Mouse (Mus musculus) neural tube, embryonic 11.5 days (tissue): ENCODE measurements around the gene B3galnt2. TPM values are rescaled to one million over a fixed set of nuclear protein-coding genes. Genes with fewer than 3 reads are reported as not detected.
"Not testable (repeated sequence)": the region's sequence is repeated elsewhere in the genome, so short reads cannot be mapped to it uniquely, and the experiment has no call there.

ENCODE experiments used
- ATAC-seq: fragments of 200-750 bp; cut with Nextera tagmentation; 2 replicates; pipeline ENCODE4 v1.8.0; 2017; ENCODE audit warnings: moderate number of reproducible peaks, mild to moderate bottlenecking, moderate TSS enrichment, moderate library complexity; ENCODE audit not compliant: insufficient read depth, low FRiP score, low TSS enrichment
- DNase-seq: peaks from one replicate; pipeline ENCODE4 v3.0.0-alpha.2; 2015; ENCODE audit warnings: low spot score
- H3K27ac ChIP-seq: fragments of 300-500 bp; sonication (generic); 2 replicates; pipeline ENCODE4 v1.5.1; 2014; ENCODE audit warnings: low read depth, mild to moderate bottlenecking, low read length
- H3K27me3 ChIP-seq: fragments of 300-500 bp; sonication (generic); 2 replicates; pipeline ENCODE4 v1.6.1; 2014; ENCODE audit warnings: mild to moderate bottlenecking, low read length, mixed read lengths; ENCODE audit not compliant: control insufficient read depth, insufficient read depth
- H3K36me3 ChIP-seq: fragments of 300-500 bp; sonication (generic); 2 replicates; pipeline ENCODE4 v1.6.1; 2014; ENCODE audit warnings: mild to moderate bottlenecking, low read length, moderate library complexity, mixed read lengths; ENCODE audit not compliant: control insufficient read depth, insufficient read depth
- H3K4me1 ChIP-seq: fragments of 300-500 bp; sonication (generic); 2 replicates; pipeline ENCODE4 v1.6.1; 2014; ENCODE audit warnings: low read length, mixed read lengths; ENCODE audit not compliant: control insufficient read depth, insufficient read depth
- H3K4me2 ChIP-seq: fragments of 300-500 bp; sonication (generic); 2 replicates; pipeline ENCODE4 v1.6.1; 2014; ENCODE audit warnings: low read depth, mild to moderate bottlenecking, moderate library complexity
- H3K4me3 ChIP-seq: fragments of 300-500 bp; sonication (generic); 2 replicates; pipeline ENCODE4 v1.5.1; 2014; ENCODE audit warnings: low read depth, low read length
- H3K9ac ChIP-seq: fragments of 300-500 bp; sonication (generic); 2 replicates; pipeline ENCODE4 v1.6.1; 2014; ENCODE audit warnings: mild to moderate bottlenecking, low read length
- H3K9me3 ChIP-seq: fragments of 300-500 bp; sonication (generic); 2 replicates; pipeline ENCODE4 v1.6.1; 2016; ENCODE audit warnings: low read length; ENCODE audit not compliant: control insufficient read depth
- WGBS: fragments of 180-500 bp; shearing (Covaris S2); extraction: QIAGEN DNeasy Blood & Tissue Kit; methylation state at CpG from one replicate; pipeline ENCODE4 v1.1.7; 2014; 5-methylcytosine and 5-hydroxymethylcytosine counted together
- polyA plus RNA-seq: library from polyadenylated mRNA; unstranded; fragments of >200 nt; fragmentation: Nextera tagmentation; extraction: Ambion mirVana; gene quantifications from 2 replicates; pipeline ENCODE4 v1.2.1, GENCODE M21; 2014

B3galnt2 gene
- polyA plus RNA-seq, 1 experiment from 2014 or later, result 38.1 TPM

- no peak for DNase-seq
- 93% methylated on average over 4 of the region's 4 CpGs for WGBS
These were observed 6.8 kb downstream of the B3galnt2 start for GRCm38 (mm10) chr13:13961046-13961445.

GRCm38 (mm10) chr13:13965388-13965964 is 11.2 kb downstream of the B3galnt2 start:
- no peak overlapping the region for H3K4me2 ChIP-seq
- WGBS, result 79% methylated on average over 19 of the region's 19 CpGs
- H3K9me3 ChIP-seq, result no peaks in the 10 kb centered on the region
- no peaks in the 10 kb centered on the region for H3K27me3 ChIP-seq
- H3K36me3 ChIP-seq, result no peaks in the 10 kb centered on the region; the same call in 1 of the 2 replicates
- no peaks in the 10 kb centered on the region for H3K4me1 ChIP-seq
- DNase-seq (no peak), ATAC-seq (no peak)
- no peak overlapping the region for H3K9ac ChIP-seq
- no peak overlapping the region for H3K27ac ChIP-seq
- no peak overlapping the region for H3K4me3 ChIP-seq

More at GRCm38 (mm10) chr13:13961046-13961445, 6.8 kb downstream of the B3galnt2 start:
- Histone ChIP-seq H3K27ac (no peak overlapping the region), H3K9me3 (no peaks in the 10 kb centered on the region), H3K36me3 (no peaks in the 10 kb centered on the region; the same call in 1 of the 2 replicates), H3K4me2 (no peak overlapping the region), H3K4me3 (no peak overlapping the region), H3K27me3 (no peaks in the 10 kb centered on the region), H3K9ac (no peak overlapping the region), H3K4me1 (no peaks in the 10 kb centered on the region)
- no peak for ATAC-seq

GRCm38 (mm10) chr13:13966172-13966571 is 11.9 kb downstream of the B3galnt2 start:
- ATAC-seq, result no peak
- Histone ChIP-seq H3K27me3 (no peaks in the 10 kb centered on the region), H3K9me3 (no peaks in the 10 kb centered on the region), H3K4me2 (no peak overlapping the region), H3K27ac (no peak overlapping the region), H3K9ac (no peak overlapping the region), H3K4me3 (no peak overlapping the region), H3K36me3 (peaks cover 2% of the 10 kb centered on the region; the same call in 1 of the 2 replicates), H3K4me1 (no peaks in the 10 kb centered on the region)
- DNase-seq, result no peak
- WGBS, result 90% methylated on average over 4 of the region's 4 CpGs

GRCm38 (mm10) chr13:13968629-13969111 is 14.4 kb downstream of the B3galnt2 start:
- no peaks in the 10 kb centered on the region for H3K27me3 ChIP-seq
- no peak overlapping the region for H3K4me2 ChIP-seq
- no peak overlapping the region for H3K4me3 ChIP-seq
- ATAC-seq (no peak), DNase-seq (no peak)
- H3K4me1 ChIP-seq, result no peaks in the 10 kb centered on the region
- H3K9ac ChIP-seq, result no peak overlapping the region
- no peaks in the 10 kb centered on the region for H3K9me3 ChIP-seq
- 87% methylated on average over 4 of the region's 4 CpGs for WGBS
- H3K36me3 ChIP-seq, result peaks cover 2% of the 10 kb centered on the region; the same call in 1 of the 2 replicates
- no peak overlapping the region for H3K27ac ChIP-seq

- Histone ChIP-seq H3K27ac (no peak overlapping the region), H3K4me3 (no peak overlapping the region), H3K4me2 (no peak overlapping the region), H3K9ac (no peak overlapping the region), H3K9me3 (no peaks in the 10 kb centered on the region), H3K27me3 (no peaks in the 10 kb centered on the region), H3K4me1 (no peaks in the 10 kb centered on the region), H3K36me3 (0 out of 2 replicates have a peak, but pooled peaks cover 2% of the 10 kb centered on the region)
- no peak for DNase-seq
- no peak for ATAC-seq
- WGBS, result 91% methylated on average over 1 of the region's 1 CpGs
These were observed 15.5 kb downstream of the B3galnt2 start for GRCm38 (mm10) chr13:13969796-13970195.

GRCm38 (mm10) chr13:13981842-13982241 is 27.6 kb downstream of the B3galnt2 start:
- H3K9me3 ChIP-seq, H3K36me3 ChIP-seq, H3K4me1 ChIP-seq, H3K27me3 ChIP-seq, H3K4me2 ChIP-seq, H3K27ac ChIP-seq, DNase-seq, H3K4me3 ChIP-seq, H3K9ac ChIP-seq, ATAC-seq: not testable (repeated sequence)
- WGBS, result 80% methylated on average over 1 of the region's 1 CpGs

- Histone ChIP-seq H3K27ac (no peak overlapping the region), H3K4me1 (no peaks in the 10 kb centered on the region), H3K36me3 (no peaks in the 10 kb centered on the region), H3K4me3 (no peak overlapping the region), H3K27me3 (no peaks in the 10 kb centered on the region), H3K9me3 (no peaks in the 10 kb centered on the region), H3K9ac (no peak overlapping the region), H3K4me2 (no peak overlapping the region)
- ATAC-seq, result no peak
- DNase-seq, result no peak
- 92% methylated on average over 6 of the region's 6 CpGs for WGBS
These were observed 29.3 kb downstream of the B3galnt2 start for GRCm38 (mm10) chr13:13983523-13983922.

- ATAC-seq, result no peak
- Histone ChIP-seq H3K9ac (no peak overlapping the region), H3K36me3 (peaks cover 2% of the 10 kb centered on the region; the same call in 1 of the 2 replicates), H3K27ac (no peak overlapping the region), H3K27me3 (no peaks in the 10 kb centered on the region), H3K4me1 (no peaks in the 10 kb centered on the region), H3K9me3 (no peaks in the 10 kb centered on the region), H3K4me3 (no peak overlapping the region), H3K4me2 (no peak overlapping the region)
- 83% methylated on average over 2 of the region's 2 CpGs for WGBS
- no peak for DNase-seq
These were observed 34.9 kb downstream of the B3galnt2 start for GRCm38 (mm10) chr13:13989135-13989534.

GRCm38 (mm10) chr13:13990391-13990790 is 36.1 kb downstream of the B3galnt2 start:
- no peak overlapping the region for H3K4me2 ChIP-seq
- ATAC-seq (no peak), DNase-seq (peak; percentile 18)
- no peak overlapping the region for H3K27ac ChIP-seq
- H3K4me3 ChIP-seq, result no peak overlapping the region
- H3K9ac ChIP-seq, result no peak overlapping the region
- WGBS, result 56% methylated on average over 2 of the region's 2 CpGs
- H3K9me3 ChIP-seq, result no peaks in the 10 kb centered on the region
- no peaks in the 10 kb centered on the region for H3K4me1 ChIP-seq
- peaks cover 2% of the 10 kb centered on the region; the same call in 1 of the 2 replicates for H3K36me3 ChIP-seq
- no peaks in the 10 kb centered on the region for H3K27me3 ChIP-seq
